Mouse (Mus musculus) lung, adult 2 months (tissue): ENCODE measurements around the gene Inpp5f.

ENCODE experiments used
- CTCF ChIP-seq: fragments of 200-500 bp; IDR thresholded peaks from 2 replicates; pipeline ENCODE4 v1.5.1; 2011; ENCODE audit warnings: mild to moderate bottlenecking, low read length, control low read depth; ENCODE audit not compliant: insufficient read depth
- POLR2A ChIP-seq: fragments of 200-500 bp; IDR thresholded peaks from 2 replicates; pipeline ENCODE4 v1.6.1; 2011; ENCODE audit warnings: low read depth, mild to moderate bottlenecking, control low read depth, low read length, borderline replicate concordance; ENCODE audit errors: extremely low read depth

GRCm38 (mm10) chr7:128728738-128729137 lies 117.6 kb downstream of the Inpp5f start:
- TF ChIP-seq POLR2A (no peak), CTCF (no peak)
